Mouse (Mus musculus) myocyte (in vitro differentiated cells): Measurements from ENCODE around the gene Bcas3. TPM values are rescaled to one million over a fixed set of nuclear protein-coding genes. Genes with fewer than 3 reads are reported as not detected.
A peak's percentile ranks its signal among the peaks of the same experiment; 100 is the strongest.

Experiments
- H3K27me3 ChIP-seq: one replicate; pipeline ENCODE4 v1.6.1; 2011; ENCODE audit not compliant: control insufficient read depth, insufficient read depth, insufficient read length
- H3K36me3 ChIP-seq: one replicate; pipeline ENCODE4 v1.6.1; 2011; ENCODE audit not compliant: control insufficient read depth, insufficient read depth
- H3K4me2 ChIP-seq: one replicate; pipeline ENCODE4 v1.6.1; 2011; ENCODE audit warnings: low read depth, control low read depth
- H3K4me3 ChIP-seq: one replicate; pipeline ENCODE4 v1.5.1; 2011; ENCODE audit warnings: mild to moderate bottlenecking, control low read depth, moderate library complexity
- H3K79me2 ChIP-seq: one replicate; pipeline ENCODE4 v1.6.1; 2011; ENCODE audit not compliant: control insufficient read depth, insufficient read depth
- H3ac ChIP-seq: one replicate; pipeline ENCODE4 v1.6.1; 2011; ENCODE audit not compliant: control insufficient read depth, insufficient read length
- CEBPB ChIP-seq: IDR thresholded peaks from 2 replicates; pipeline ENCODE4 v1.6.1; 2011; ENCODE audit warnings: mild to moderate bottlenecking, moderate library complexity; ENCODE audit not compliant: poor library complexity, insufficient read depth, severe bottlenecking
- E2F4 ChIP-seq: IDR thresholded peaks from one replicate; pipeline ENCODE4 v1.6.1; 2011; ENCODE audit warnings: mild to moderate bottlenecking, control low read depth, moderate library complexity; ENCODE audit not compliant: insufficient read depth
- MAX ChIP-seq: IDR thresholded peaks from one replicate; pipeline ENCODE4 v1.6.1; 2011; ENCODE audit warnings: low read depth, mild to moderate bottlenecking, control low read depth
- MYOD1 ChIP-seq, 3 experiments: IDR thresholded peaks; one replicate each; pipeline ENCODE4 v1.6.1; 2011; ENCODE audit warnings: control low read depth in 2 of 3, low read depth in 2 of 3, mild to moderate bottlenecking in 2 of 3, moderate library complexity in 1 of 3; ENCODE audit not compliant: insufficient read length in 2 of 3, control insufficient read depth in 1 of 3
- MYOG ChIP-seq, 3 experiments: IDR thresholded peaks; one replicate each; pipeline ENCODE4 v1.6.1; 2011; ENCODE audit warnings: control low read depth in 2 of 3, low read depth in 2 of 3, mild to moderate bottlenecking in 2 of 3; ENCODE audit not compliant: insufficient read length in 2 of 3, control insufficient read depth in 1 of 3, insufficient read depth in 1 of 3
- POLR2A ChIP-seq: IDR thresholded peaks from one replicate; pipeline ENCODE4 v1.6.1; 2011; ENCODE audit warnings: low read depth, mild to moderate bottlenecking, control low read depth, moderate library complexity; ENCODE audit not compliant: insufficient read length
- POLR2AphosphoS2 ChIP-seq: IDR thresholded peaks from one replicate; pipeline ENCODE4 v1.6.1; 2011; ENCODE audit warnings: low read depth, control low read depth; ENCODE audit not compliant: insufficient read length
- REST ChIP-seq: IDR thresholded peaks from one replicate; pipeline ENCODE4 v1.6.1; 2011; ENCODE audit warnings: mild to moderate bottlenecking, control low read depth, moderate library complexity; ENCODE audit not compliant: insufficient read depth, insufficient read length
- SRF ChIP-seq: IDR thresholded peaks from one replicate; pipeline ENCODE4 v1.6.1; 2011; ENCODE audit warnings: low read depth; ENCODE audit not compliant: control insufficient read depth, insufficient read length
- TCF12 ChIP-seq: IDR thresholded peaks from one replicate; pipeline ENCODE4 v1.6.1; 2011; ENCODE audit warnings: mild to moderate bottlenecking, control low read depth; ENCODE audit not compliant: poor library complexity, insufficient read depth, severe bottlenecking
- TCF3 ChIP-seq: IDR thresholded peaks from one replicate; pipeline ENCODE4 v1.6.1; 2011; ENCODE audit warnings: low read depth, control low read depth; ENCODE audit not compliant: insufficient read length
- USF1 ChIP-seq: IDR thresholded peaks from one replicate; pipeline ENCODE4 v1.6.1; 2011; ENCODE audit warnings: low read depth, mild to moderate bottlenecking, control low read depth, moderate library complexity
- polyA plus RNA-seq: library from polyadenylated mRNA; unstranded; fragments of >200 nt; fragmentation: generic; extraction: Trizol; gene quantifications from one replicate; pipeline ENCODE4 v1.2.1, GENCODE M21; 2012; ENCODE audit warnings: missing spikeins

Bcas3 gene
- polyA plus RNA-seq, 1 experiment = 30.1 TPM

DNA sequence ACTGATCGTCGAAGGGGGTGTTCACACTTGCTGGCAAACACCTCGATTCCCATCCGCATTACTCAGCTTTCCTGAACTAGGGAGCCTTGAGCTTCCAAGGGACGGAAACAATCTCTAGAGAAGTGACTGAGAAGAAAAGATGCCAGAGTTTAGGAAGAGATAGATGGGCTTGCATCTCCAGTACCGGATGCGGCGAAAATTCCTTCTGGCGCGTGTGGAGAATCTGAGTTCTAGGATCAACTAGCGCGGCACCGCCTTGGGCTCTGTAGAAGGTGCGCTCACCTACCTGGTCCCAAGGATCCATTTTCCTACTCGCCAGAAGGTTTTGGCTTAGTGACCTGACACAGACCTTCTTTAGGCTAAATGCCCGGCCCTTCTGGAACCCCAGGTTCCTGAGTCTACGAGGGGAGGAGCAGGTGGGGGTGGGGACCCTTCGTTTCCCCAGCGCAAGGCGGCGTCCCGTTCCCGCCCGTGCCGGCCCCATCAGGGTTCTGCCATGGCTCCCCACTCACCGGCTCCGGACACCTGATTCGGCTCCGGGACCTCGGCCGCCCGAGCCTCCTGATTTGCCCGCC lies 478.8 kb downstream of the Bcas3 start:
- Histone ChIP-seq H3K27me3 (peaks cover 23% of the 10 kb centered on the region), H3K79me2 (no peaks in the 10 kb centered on the region), H3K4me3 (peak overlapping the region; percentile 22), H3K4me2 (peak overlapping the region; percentile 90), H3K36me3 (no peaks in the 10 kb centered on the region), H3ac (peak overlapping the region; percentile 55)
- TF ChIP-seq E2F4 = no peak
- no peak for TF ChIP-seq MAX
- no peak for TF ChIP-seq MYOG (IDR thresholded peaks at IDR 0.05; ENCODE audit: control insufficient read depth in 1 of 3, insufficient read depth in 1 of 3, insufficient read length in 2 of 3, low read depth in 2 of 3)
- TF ChIP-seq POLR2AphosphoS2 = no peak
- TF ChIP-seq USF1 = no peak
- TF ChIP-seq SRF = no peak
- TF ChIP-seq CEBPB = no peak
- no peak for TF ChIP-seq MYOD1 (IDR thresholded peaks at IDR 0.05; ENCODE audit: control insufficient read depth in 1 of 3, insufficient read length in 2 of 3, low read depth in 2 of 3)
- TF ChIP-seq TCF12 = no peak
- no peak for TF ChIP-seq REST
- no peak for TF ChIP-seq POLR2A
- TF ChIP-seq TCF3 = no peak

GRCm38 (mm10) chr11:85832231-85832924 lies 479.4 kb downstream of the Bcas3 start, which contains the start of gene Tbx2:
Gene Tbx2 (plus strand): TSS chr11:85832551.
- Histone ChIP-seq H3K79me2 (no peaks in the 10 kb centered on the region), H3K27me3 (peaks cover 23% of the 10 kb centered on the region), H3K4me3 (peak within 1 kb of the TSS; percentile 22), H3ac (peak within 1 kb of the TSS; percentile 55), H3K36me3 (no peaks in the 10 kb centered on the region), H3K4me2 (peak within 1 kb of the TSS; percentile 90)
- TF ChIP-seq POLR2A = no peak
- no peak for TF ChIP-seq SRF
- no peak for TF ChIP-seq MYOD1 (IDR thresholded peaks at IDR 0.05; ENCODE audit: control insufficient read depth in 1 of 3, insufficient read length in 2 of 3, low read depth in 2 of 3)
- no peak for TF ChIP-seq MYOG (IDR thresholded peaks at IDR 0.05; ENCODE audit: control insufficient read depth in 1 of 3, insufficient read depth in 1 of 3, insufficient read length in 2 of 3, low read depth in 2 of 3)
- no peak for TF ChIP-seq MAX
- TF ChIP-seq REST = no peak
- TF ChIP-seq POLR2AphosphoS2 = no peak
- TF ChIP-seq USF1 = no peak
- TF ChIP-seq E2F4 = no peak
- TF ChIP-seq TCF12 = no peak
- no peak for TF ChIP-seq TCF3
- TF ChIP-seq CEBPB = no peak

- Histone ChIP-seq H3K36me3 (no peaks in the 10 kb centered on the region), H3K4me2 (peak overlapping the region; percentile 60), H3K4me3 (peak overlapping the region; percentile 22), H3K27me3 (peaks cover 23% of the 10 kb centered on the region), H3ac (peak overlapping the region; percentile 55), H3K79me2 (no peaks in the 10 kb centered on the region)
- TF ChIP-seq MYOD1 (IDR thresholded peaks at IDR 0.05; ENCODE audit: control insufficient read depth in 1 of 3, insufficient read length in 2 of 3, low read depth in 2 of 3) (peak in 1 of 3 experiments; percentile 19), E2F4 (no peak), MYOG (IDR thresholded peaks at IDR 0.05; ENCODE audit: control insufficient read depth in 1 of 3, insufficient read depth in 1 of 3, insufficient read length in 2 of 3, low read depth in 2 of 3) (no peak), MAX (no peak), SRF (no peak)
Observed at GRCm38 (mm10) chr11:85833081-85833521, 480.1 kb downstream of the Bcas3 start.

DNA sequence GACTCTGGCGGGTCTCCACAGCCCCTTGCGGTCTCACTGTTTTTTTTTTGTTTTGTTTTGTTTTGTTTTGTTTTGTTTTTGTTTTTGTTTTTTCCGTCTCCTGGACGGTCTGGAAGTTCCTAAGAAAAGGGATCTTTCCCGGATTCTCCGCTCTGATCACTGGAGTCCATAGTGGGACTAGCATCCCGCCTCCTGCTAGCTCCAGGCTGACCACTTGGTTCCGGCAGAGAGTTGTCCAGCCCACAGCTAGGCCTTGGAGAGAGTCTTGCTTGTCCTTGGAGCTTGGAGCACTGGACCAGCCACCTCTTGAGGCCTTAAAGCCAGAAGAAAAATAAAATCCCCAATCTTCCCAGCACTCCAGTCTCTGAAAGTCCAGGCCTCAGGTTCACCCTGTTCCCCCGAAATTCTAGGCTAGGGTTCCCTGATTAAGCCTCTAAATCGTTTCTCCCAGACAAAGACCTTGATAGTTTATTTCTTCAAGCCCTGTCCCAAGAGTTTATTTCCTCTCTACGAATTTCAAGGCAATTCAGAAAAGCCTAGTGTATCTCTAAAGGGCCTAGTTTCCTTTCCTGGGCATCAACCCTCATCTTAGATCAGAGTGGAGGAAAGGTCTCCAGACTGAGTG lies 480.9 kb downstream of the Bcas3 start:
- Histone ChIP-seq H3ac (peak overlapping the region; percentile 55), H3K4me3 (peak overlapping the region; percentile 22), H3K36me3 (no peaks in the 10 kb centered on the region), H3K4me2 (peak overlapping the region; percentile 60), H3K79me2 (no peaks in the 10 kb centered on the region), H3K27me3 (peaks cover 19% of the 10 kb centered on the region)
- TF ChIP-seq TCF12 (no peak), USF1 (no peak), REST (no peak), TCF3 (no peak), E2F4 (no peak), POLR2A (no peak), CEBPB (no peak), SRF (no peak), MYOD1 (IDR thresholded peaks at IDR 0.05; ENCODE audit: control insufficient read depth in 1 of 3, insufficient read length in 2 of 3, low read depth in 2 of 3) (no peak), MYOG (IDR thresholded peaks at IDR 0.05; ENCODE audit: control insufficient read depth in 1 of 3, insufficient read depth in 1 of 3, insufficient read length in 2 of 3, low read depth in 2 of 3) (no peak), POLR2AphosphoS2 (no peak), MAX (no peak)
